Mouse (Mus musculus) kidney, embryonic 16.5 days (tissue): Measurements from ENCODE around the gene Arhgap33. TPM values are rescaled to one million over a fixed set of nuclear protein-coding genes. Genes with fewer than 3 reads are reported as not detected.
"Not testable (repeated sequence)": the region's sequence is repeated elsewhere in the genome, so short reads cannot be mapped to it uniquely, and the experiment has no call there.

ENCODE experiments used
- ATAC-seq: fragments of 200-750 bp; cut with Nextera tagmentation; 2 replicates; pipeline ENCODE4 v1.8.0; 2017; ENCODE audit warnings: moderate TSS enrichment; ENCODE audit not compliant: low FRiP score, low TSS enrichment
- H3K27ac ChIP-seq: fragments of 300-500 bp; sonication (generic); 2 replicates; pipeline ENCODE4 v1.5.1; 2014; ENCODE audit warnings: low read length
- H3K27me3 ChIP-seq: fragments of 300-500 bp; sonication (generic); 2 replicates; pipeline ENCODE4 v1.6.1; 2014; ENCODE audit warnings: low read length, control low read depth, mixed read lengths; ENCODE audit not compliant: insufficient read depth
- H3K36me3 ChIP-seq: fragments of 300-500 bp; sonication (generic); 2 replicates; pipeline ENCODE4 v1.6.1; 2014; ENCODE audit warnings: low read length, control low read depth, mixed read lengths; ENCODE audit not compliant: insufficient read depth
- H3K4me1 ChIP-seq: fragments of 300-500 bp; sonication (generic); 2 replicates; pipeline ENCODE4 v1.6.1; 2014; ENCODE audit warnings: low read length, control low read depth, mixed read lengths; ENCODE audit not compliant: insufficient read depth
- H3K4me2 ChIP-seq: fragments of 300-500 bp; sonication (generic); replicated peaks from 2 replicates; pipeline ENCODE4 v1.6.1; 2014; ENCODE audit warnings: low read depth, low read length
- H3K4me3 ChIP-seq: fragments of 300-500 bp; sonication (generic); 2 replicates; pipeline ENCODE4 v1.5.1; 2014; ENCODE audit warnings: mild to moderate bottlenecking, low read length
- H3K9ac ChIP-seq: fragments of 300-500 bp; sonication (generic); replicated peaks from 2 replicates; pipeline ENCODE4 v1.6.1; 2014; ENCODE audit warnings: low read length
- H3K9me3 ChIP-seq: fragments of 300-500 bp; sonication (generic); 2 replicates; pipeline ENCODE4 v1.6.1; 2016; ENCODE audit warnings: low read length, control low read depth
- WGBS: fragments of 180-500 bp; shearing (Covaris S2); extraction: QIAGEN DNeasy Blood & Tissue Kit; methylation state at CpG from one replicate; pipeline ENCODE4 v1.1.7; 2014; 5-methylcytosine and 5-hydroxymethylcytosine counted together
- polyA plus RNA-seq: library from polyadenylated mRNA; unstranded; fragments of >200 nt; fragmentation: Nextera tagmentation; extraction: Ambion mirVana; gene quantifications from 2 replicates; pipeline ENCODE4 v1.2.1, GENCODE M21; 2015

The Arhgap33 gene
- polyA plus RNA-seq, 1 experiment from 2014 or later: 12.0 TPM

GRCm38 (mm10) chr7:30518325-30518724 lies 16.5 kb downstream of the Arhgap33 start:
- H3K27me3 ChIP-seq: no peaks in the 10 kb centered on the region
- H3K4me2 ChIP-seq: no peak overlapping the region
- no peak overlapping the region for H3K9ac ChIP-seq
- peaks cover 3% of the 10 kb centered on the region; the same call in 1 of the 2 replicates for H3K36me3 ChIP-seq
- no peaks in the 10 kb centered on the region for H3K9me3 ChIP-seq
- peaks cover 17% of the 10 kb centered on the region for H3K4me1 ChIP-seq
- H3K4me3 ChIP-seq: no peak overlapping the region
- no peak for ATAC-seq
- no peak overlapping the region for H3K27ac ChIP-seq
- 43% methylated on average over 8 of the region's 8 CpGs for WGBS

- no peak overlapping the region for H3K9ac ChIP-seq
- no peaks in the 10 kb centered on the region for H3K36me3 ChIP-seq
- H3K4me2 ChIP-seq: 0 out of 2 replicates have a peak overlapping the region, but pooled peaks have one; percentile 8
- 56% methylated on average over 24 of the region's 24 CpGs for WGBS
- no peak overlapping the region for H3K27ac ChIP-seq
- no peaks in the 10 kb centered on the region for H3K9me3 ChIP-seq
- H3K4me3 ChIP-seq: no peak overlapping the region
- H3K4me1 ChIP-seq: peaks cover 3% of the 10 kb centered on the region; the same call in 1 of the 2 replicates
- ATAC-seq: no peak
- no peaks in the 10 kb centered on the region for H3K27me3 ChIP-seq
Observed at GRCm38 (mm10) chr7:30515003-30515760, 19.7 kb downstream of the Arhgap33 start.

- no peak overlapping the region for H3K4me2 ChIP-seq
- WGBS: 68% methylated on average over 4 of the region's 4 CpGs
- no peak overlapping the region for H3K27ac ChIP-seq
- ATAC-seq: no peak
- H3K9me3 ChIP-seq: no peaks in the 10 kb centered on the region
- H3K4me1 ChIP-seq: no peaks in the 10 kb centered on the region
- H3K27me3 ChIP-seq: no peaks in the 10 kb centered on the region
- no peak overlapping the region for H3K4me3 ChIP-seq
- no peak overlapping the region for H3K9ac ChIP-seq
- no peaks in the 10 kb centered on the region for H3K36me3 ChIP-seq
Observed at GRCm38 (mm10) chr7:30508061-30508460, 26.8 kb downstream of the Arhgap33 start.

- not testable (repeated sequence) for H3K4me3 ChIP-seq, H3K4me2 ChIP-seq, H3K9me3 ChIP-seq, H3K36me3 ChIP-seq, ATAC-seq, H3K4me1 ChIP-seq, H3K9ac ChIP-seq, H3K27ac ChIP-seq, H3K27me3 ChIP-seq
- 67% methylated on average over 5 of the region's 5 CpGs for WGBS
Observed at GRCm38 (mm10) chr7:30501159-30501558, 33.7 kb downstream of the Arhgap33 start.

GRCm38 (mm10) chr7:30495506-30496042 lies 39.3 kb downstream of the Arhgap33 start:
- WGBS: 56% methylated on average over 4 of the region's 5 CpGs
- H3K27me3 ChIP-seq, H3K4me3 ChIP-seq, H3K4me1 ChIP-seq, H3K9ac ChIP-seq, H3K27ac ChIP-seq, H3K36me3 ChIP-seq, H3K9me3 ChIP-seq, H3K4me2 ChIP-seq, ATAC-seq: not testable (repeated sequence)

GRCm38 (mm10) chr7:30493401-30493931 lies 41.4 kb downstream of the Arhgap33 start, which contains the start of gene Prodh2:
Gene Prodh2 (plus strand): TSS chr7:30493622.
- peak within 1 kb of the TSS; percentile 35; the same call in 1 of the 2 replicates for H3K27ac ChIP-seq
- WGBS: 43% methylated on average over 11 of the region's 11 CpGs
- H3K36me3 ChIP-seq: no peaks in the 10 kb centered on the region
- H3K9me3 ChIP-seq: no peaks in the 10 kb centered on the region
- peaks cover 9% of the 10 kb centered on the region; the same call in 1 of the 2 replicates for H3K4me1 ChIP-seq
- no peaks in the 10 kb centered on the region for H3K27me3 ChIP-seq
- ATAC-seq: peak; percentile 76
- 0 out of 2 replicates have a peak within 1 kb of the TSS, but pooled peaks have one; percentile 16 for H3K4me2 ChIP-seq
- H3K4me3 ChIP-seq: peak within 1 kb of the TSS; percentile 15; the same call in 1 of the 2 replicates
- H3K9ac ChIP-seq: 0 out of 2 replicates have a peak within 1 kb of the TSS, but pooled peaks have one; percentile 28

- Histone ChIP-seq H3K27me3 (no peaks in the 10 kb centered on the region), H3K27ac (peak overlapping the region; percentile 34; the same call in 1 of the 2 replicates)
Observed at GRCm38 (mm10) chr7:30492765-30493164, 42.1 kb downstream of the Arhgap33 start.

GRCm38 (mm10) chr7:30490957-30491307 lies 43.9 kb downstream of the Arhgap33 start:
- no peak overlapping the region for H3K9ac ChIP-seq
- H3K4me1 ChIP-seq: peaks cover 9% of the 10 kb centered on the region; the same call in 1 of the 2 replicates
- no peak overlapping the region for H3K4me3 ChIP-seq
- H3K27ac ChIP-seq: no peak overlapping the region
- no peaks in the 10 kb centered on the region for H3K27me3 ChIP-seq
- H3K4me2 ChIP-seq: no peak overlapping the region
- no peaks in the 10 kb centered on the region for H3K36me3 ChIP-seq
- 20% methylated on average over 6 of the region's 6 CpGs for WGBS
- no peaks in the 10 kb centered on the region for H3K9me3 ChIP-seq
- no peak for ATAC-seq

More at GRCm38 (mm10) chr7:30492765-30493164, 42.1 kb downstream of the Arhgap33 start:
- no peak overlapping the region for H3K4me2 ChIP-seq
- no peak overlapping the region for H3K4me3 ChIP-seq
- WGBS: 17% methylated on average over 4 of the region's 4 CpGs
- H3K9ac ChIP-seq: no peak overlapping the region
- no peaks in the 10 kb centered on the region for H3K9me3 ChIP-seq
- no peaks in the 10 kb centered on the region for H3K36me3 ChIP-seq
- peaks cover 9% of the 10 kb centered on the region; the same call in 1 of the 2 replicates for H3K4me1 ChIP-seq
- no peak for ATAC-seq

- Histone ChIP-seq H3K27me3 (no peaks in the 10 kb centered on the region), H3K27ac (no peak overlapping the region), H3K9me3 (no peaks in the 10 kb centered on the region), H3K4me1 (peaks cover 9% of the 10 kb centered on the region; the same call in 1 of the 2 replicates), H3K4me2 (no peak overlapping the region), H3K36me3 (no peaks in the 10 kb centered on the region), H3K9ac (no peak overlapping the region), H3K4me3 (no peak overlapping the region)
- no peak for ATAC-seq
- WGBS: 31% methylated on average over 16 of the region's 16 CpGs
Observed at GRCm38 (mm10) chr7:30490251-30490956, 44.5 kb downstream of the Arhgap33 start.
